Mouse (Mus musculus): ENCODE data around the gene Nlrp6. TPM values are rescaled to one million over a fixed set of nuclear protein-coding genes. Genes with fewer than 3 reads are reported as not detected.
A peak's percentile ranks its signal among the peaks of the same experiment; 100 is the strongest.
"Not testable (repeated sequence)": the region's sequence is repeated elsewhere in the genome, so short reads cannot be mapped to it uniquely, and the experiment has no call there.

Nlrp6 gene
- polyA plus RNA-seq (2012; rRNA removed), result not detected in 2 replicates

GRCm38 (mm10) chr7:140920418-140921029, at the start of gene Nlrp6:
Gene Nlrp6 (plus strand): TSS chr7:140920902.
- DNase-seq (ENCODE audit: low spot score), result no peak

DNA sequence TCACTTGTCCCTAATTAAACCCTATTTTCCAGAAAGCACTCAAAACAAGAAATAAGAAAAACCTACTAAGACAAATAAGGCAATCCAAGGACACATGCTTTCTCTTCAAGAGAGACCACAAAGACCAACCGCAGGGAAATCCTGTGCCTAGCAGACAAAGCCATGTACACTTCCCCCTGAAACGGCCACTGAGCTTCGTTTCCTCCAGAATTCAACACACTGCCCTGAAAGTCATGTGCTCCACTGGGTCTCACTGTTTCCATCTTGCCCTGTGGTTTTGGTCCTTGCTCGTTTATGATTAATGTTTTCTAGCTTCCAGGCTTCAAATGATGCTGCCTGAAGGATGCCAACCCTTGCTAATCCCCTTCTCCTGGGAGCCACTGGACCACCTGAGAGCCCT, 46.5 kb upstream of the Nlrp6 start:
- no peak for DNase-seq (ENCODE audit: low spot score)

GRCm38 (mm10) chr7:140877364-140877763, 43.3 kb upstream of the Nlrp6 start:
- no peak for DNase-seq (ENCODE audit: low spot score)

- no peak for DNase-seq (ENCODE audit: low spot score)
These were observed 41.3 kb upstream of the Nlrp6 start for GRCm38 (mm10) chr7:140879355-140879754.

- DNase-seq (ENCODE audit: low spot score), result no peak
These were observed 40.3 kb upstream of the Nlrp6 start for GRCm38 (mm10) chr7:140880419-140880818.

GRCm38 (mm10) chr7:140880865-140881515, 39.7 kb upstream of the Nlrp6 start:
- DNase-seq (ENCODE audit: low spot score), result no peak

- DNase-seq (ENCODE audit: low spot score), result peak; percentile 81
These were observed 38.8 kb upstream of the Nlrp6 start, which contains the start of the genes Psmd13 and Sirt3 for GRCm38 (mm10) chr7:140881696-140882468. Gene Psmd13 (plus strand): TSS chr7:140881968. Gene Sirt3 (minus strand): TSS chr7:140882309.

DNA sequence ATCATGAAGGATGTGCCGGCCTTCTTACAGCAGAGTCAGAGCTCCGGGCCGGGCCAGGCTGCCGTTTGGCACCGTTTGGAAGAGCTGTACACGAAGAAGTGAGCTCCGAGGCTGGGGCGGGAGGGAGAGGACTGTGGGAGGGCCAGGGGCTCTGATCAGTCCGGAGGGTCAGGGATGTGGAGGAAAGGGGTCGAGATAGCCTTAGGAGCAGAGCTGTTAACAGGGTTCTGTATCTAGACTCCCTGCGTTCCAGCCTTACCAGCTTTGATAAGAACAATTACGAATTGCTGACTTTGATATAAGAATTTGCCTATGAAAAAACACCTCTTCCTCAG, 38.3 kb upstream of the Nlrp6 start:
- DNase-seq (ENCODE audit: low spot score), result no peak

DNA sequence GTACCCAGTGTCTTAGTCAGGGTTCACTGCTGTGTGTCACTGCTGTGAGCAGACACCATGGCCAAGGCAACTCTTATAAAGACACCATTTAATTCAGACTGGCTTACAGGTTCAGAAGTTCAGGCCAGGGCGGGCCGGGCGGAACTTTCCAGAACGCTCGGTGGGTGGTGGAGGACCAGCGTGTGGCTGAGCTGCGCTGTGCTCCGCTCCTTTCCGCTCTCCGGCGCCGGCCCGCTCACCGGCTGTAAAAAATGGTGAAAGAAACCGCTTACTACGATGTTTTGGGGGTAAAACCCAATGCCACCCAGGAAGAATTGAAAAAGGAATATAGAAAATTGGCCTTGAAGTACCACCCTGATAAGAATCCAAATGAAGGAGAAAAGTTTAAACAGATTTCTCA, 30.1 kb upstream of the Nlrp6 start:
- DNase-seq (ENCODE audit: low spot score), result not testable (repeated sequence)

- DNase-seq (ENCODE audit: low spot score), result no peak
These were observed 26.7 kb upstream of the Nlrp6 start for GRCm38 (mm10) chr7:140894031-140894430.

- no peak for DNase-seq (ENCODE audit: low spot score)
These were observed 26.1 kb upstream of the Nlrp6 start for GRCm38 (mm10) chr7:140894611-140895010.

DNA sequence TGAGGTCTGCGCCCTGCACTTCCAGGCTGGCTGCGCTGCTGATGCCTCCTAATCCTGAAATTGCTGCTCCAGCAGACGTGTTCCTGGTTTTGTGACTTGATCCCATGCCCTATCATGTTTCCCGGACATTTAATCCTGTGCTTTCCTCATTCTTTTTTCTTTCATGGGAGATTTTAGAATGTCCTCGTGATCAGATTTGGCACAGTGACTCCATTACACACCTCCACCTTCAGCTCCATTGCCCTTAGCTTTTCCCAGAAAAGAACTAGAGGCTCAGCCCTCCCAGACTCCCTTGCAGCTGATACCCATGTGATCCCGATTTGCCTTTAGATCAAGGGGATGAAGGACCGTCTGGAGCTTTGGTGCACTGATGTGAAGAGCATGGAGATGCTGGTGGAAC, 22.8 kb upstream of the Nlrp6 start:
- DNase-seq (ENCODE audit: low spot score), result no peak

GRCm38 (mm10) chr7:140899121-140899520, 21.6 kb upstream of the Nlrp6 start:
- no peak for DNase-seq (ENCODE audit: low spot score)

DNA sequence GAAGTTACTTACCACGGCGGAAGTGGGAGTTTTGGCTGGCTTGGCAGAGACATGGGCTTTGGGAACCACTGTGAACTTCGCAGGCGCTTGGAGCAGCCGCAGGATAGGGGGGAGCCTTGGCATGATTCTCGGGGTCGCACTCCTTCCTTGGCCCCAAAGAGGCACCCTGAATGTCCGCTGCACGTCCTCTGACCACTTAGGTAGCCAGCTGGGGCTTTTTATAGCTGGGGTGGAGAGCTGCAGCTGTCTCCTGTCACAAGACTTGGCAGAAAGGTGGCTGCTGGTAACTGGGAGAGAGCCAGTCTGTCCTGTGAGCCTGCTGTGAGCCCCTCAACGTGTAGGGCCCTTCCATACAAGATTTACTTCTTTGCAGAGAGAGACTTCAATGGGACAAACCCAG, 20.5 kb upstream of the Nlrp6 start, which contains the start of gene Cox8b:
Gene Cox8b (minus strand): TSS at position 227 of the 400 bp plus-strand sequence.
- no peak for DNase-seq (ENCODE audit: low spot score)

DNA sequence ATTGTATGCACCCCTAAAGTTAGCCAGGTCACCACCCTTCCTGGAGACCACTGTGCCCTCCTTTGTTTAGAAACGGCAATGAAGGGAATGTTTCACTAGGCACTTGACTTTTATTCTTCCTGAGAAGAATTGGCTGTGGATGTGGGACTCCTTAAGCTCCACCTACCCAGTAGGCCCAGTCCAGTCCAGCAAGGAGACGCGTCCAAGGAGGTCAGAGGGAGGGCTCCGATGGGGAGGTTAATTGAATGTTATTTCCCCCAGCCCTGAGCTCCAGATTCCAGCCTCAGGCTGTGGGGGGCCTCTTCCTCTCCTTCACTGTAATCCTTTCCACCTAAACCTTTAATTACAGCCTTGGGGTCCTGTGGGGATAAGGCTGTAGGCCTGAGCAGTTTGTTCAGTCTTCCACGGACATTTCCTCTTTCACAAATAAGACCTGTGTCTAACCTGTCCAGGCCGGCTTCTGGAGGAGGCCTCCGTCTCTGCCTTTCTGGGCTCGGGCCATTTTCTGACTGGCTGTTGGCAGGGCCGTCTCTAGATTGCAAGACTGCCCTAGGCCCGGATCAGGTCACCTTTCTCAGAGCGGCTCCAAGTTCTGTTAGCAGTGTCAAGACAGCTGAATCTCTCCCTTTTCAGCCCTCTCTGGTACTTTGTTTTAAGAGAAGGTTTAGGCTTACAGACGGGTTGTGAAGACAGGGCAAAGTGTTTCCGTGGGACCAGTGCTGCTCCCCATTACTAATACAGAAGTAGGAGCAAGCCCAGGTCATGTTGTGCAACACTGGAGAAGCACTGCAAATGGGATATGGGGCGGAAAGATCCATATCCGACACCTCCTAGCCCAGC, 18.4 kb upstream of the Nlrp6 start:
- DNase-seq (ENCODE audit: low spot score), result no peak

DNA sequence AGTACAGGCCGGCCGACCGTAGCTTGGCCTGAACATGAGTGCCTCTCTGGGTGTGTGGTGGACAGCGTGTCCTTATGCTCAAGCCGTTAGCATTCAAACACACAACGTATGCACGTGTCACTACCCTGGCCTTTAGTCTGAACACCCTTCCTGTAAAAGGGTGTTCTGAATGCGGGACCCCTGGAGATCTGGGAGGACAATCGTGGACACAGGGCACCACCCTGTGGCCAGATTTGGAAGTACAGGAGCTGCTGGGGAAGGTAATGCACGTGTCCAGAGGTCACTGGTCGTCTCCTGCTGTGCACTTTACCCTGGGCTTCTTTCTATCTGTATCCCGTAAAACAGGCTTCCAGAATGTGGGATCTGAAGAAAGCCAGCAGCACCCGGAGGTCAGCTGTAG, 17.5 kb upstream of the Nlrp6 start:
- DNase-seq (ENCODE audit: low spot score), result peak; percentile 67

- DNase-seq (ENCODE audit: low spot score), result no peak
These were observed 15.0 kb upstream of the Nlrp6 start for GRCm38 (mm10) chr7:140905642-140906081.

DNA sequence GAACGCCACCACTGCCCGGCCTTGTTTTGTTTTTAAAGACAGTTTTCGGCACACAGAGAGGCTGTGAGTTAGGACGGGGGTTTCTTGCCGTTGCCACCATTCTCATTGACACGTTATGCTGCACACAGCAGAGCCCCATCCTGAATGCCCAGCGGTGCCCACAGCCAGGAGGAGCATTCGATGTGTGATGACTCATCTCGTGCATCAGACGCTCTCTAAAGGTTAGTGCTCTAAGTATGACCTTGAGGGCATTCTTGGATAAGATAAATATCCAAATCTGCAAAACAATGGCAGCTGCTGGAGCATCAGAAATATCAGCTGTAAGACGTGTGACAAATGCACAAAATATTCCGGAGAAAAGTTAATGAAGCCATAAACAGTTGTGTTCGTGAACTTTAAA, 13.6 kb upstream of the Nlrp6 start:
- DNase-seq (ENCODE audit: low spot score), result no peak

DNA sequence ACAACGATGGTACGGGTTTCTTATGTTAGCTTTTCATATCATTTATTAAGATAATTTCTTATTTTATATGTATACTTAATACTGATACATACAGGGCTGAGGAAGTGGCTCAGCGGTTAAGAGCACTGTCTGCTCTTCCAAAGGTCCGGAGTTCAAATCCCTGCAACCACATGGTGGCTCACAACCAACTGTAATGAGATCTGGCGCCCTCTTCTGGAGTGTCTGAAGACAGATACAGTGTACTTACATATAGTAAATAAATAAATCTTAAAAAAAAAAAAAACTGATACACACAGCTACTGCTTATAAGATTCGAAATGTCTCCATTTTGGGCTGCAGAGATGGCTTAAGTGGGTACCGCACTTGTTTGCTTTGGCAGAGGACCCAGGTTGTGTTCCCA, 13.0 kb upstream of the Nlrp6 start:
- DNase-seq (ENCODE audit: low spot score), result no peak

DNA sequence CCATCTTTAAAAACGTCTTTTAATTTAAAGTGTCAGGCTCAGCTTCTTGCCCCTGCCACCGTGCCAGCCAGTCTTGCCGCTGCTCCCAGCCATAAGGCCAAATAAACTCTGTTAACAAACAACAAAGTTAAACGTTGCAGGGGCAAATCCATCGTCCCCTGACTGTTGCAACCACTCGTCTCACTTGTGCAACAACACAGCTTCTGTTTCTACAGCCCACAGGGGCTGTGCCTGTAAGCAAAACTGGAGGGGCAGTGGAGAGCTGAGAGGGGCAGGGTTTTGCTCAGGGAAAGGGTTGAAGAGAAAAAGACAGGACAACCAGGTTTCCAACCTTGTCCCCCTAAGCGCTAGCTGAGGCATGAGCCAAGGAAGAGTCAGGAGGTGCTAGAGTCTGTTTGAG, 12.5 kb upstream of the Nlrp6 start:
- no peak for DNase-seq (ENCODE audit: low spot score)

DNA sequence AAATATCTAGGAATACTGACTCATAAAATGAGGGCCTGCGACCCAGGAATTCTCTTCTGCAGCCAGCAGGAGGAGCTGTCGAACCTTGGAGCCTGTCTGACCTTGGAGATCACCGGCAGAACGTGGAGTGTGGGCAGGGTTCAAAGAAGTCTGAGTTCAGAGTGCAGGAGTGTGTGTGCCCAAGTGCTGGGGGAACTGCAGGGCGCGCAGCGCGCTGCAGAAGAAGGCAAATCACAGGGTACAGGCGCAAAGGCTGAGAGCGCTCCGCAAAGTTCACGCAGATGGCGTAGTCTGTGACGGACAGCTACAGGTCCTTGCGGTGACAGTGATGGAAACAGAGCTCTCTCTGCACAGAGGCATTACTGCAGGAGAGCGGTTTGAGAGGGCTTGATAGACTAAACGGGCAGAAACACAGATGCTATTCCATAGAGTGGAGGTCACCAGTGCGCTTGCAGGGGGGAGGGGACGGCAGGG, 12.0 kb upstream of the Nlrp6 start:
- peak; percentile 51 for DNase-seq (ENCODE audit: low spot score)

DNA sequence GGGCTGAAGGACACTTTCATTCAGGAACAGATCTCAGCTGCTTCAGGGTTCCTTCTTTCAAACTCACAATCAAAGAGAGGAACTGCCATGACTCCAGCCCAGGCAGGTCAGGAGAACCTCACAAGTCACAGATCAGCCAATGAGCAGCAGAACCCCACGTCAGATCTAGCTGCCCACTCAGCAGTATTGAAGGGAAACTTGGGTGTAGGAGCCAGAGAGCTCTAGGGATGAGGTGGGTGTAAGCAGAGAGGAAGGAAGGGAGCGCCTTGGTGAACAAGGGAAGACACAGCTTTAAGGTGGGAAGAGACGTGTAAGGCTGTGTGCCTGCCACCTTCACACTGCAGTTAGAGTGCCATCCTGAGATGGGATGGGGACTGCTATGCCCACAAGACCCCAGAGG, 8.4 kb upstream of the Nlrp6 start:
- no peak for DNase-seq (ENCODE audit: low spot score)
